Mouse (Mus musculus): ENCODE measurements around the gene Adcyap1r1. TPM values are rescaled to one million over a fixed set of nuclear protein-coding genes. Genes with fewer than 3 reads are reported as not detected.

Gene Adcyap1r1
- 39.6 and 42.8 TPM in 2 replicates for polyA plus RNA-seq (2012; rRNA removed)

GRCm38 (mm10) chr6:55451771-55452371 is at the start of gene Adcyap1r1:
Gene Adcyap1r1 (plus strand): TSS chr6:55451978.

Other genes with a start within 250 kb of the Adcyap1r1 start
- gene Mindy4, start 248.6 kb upstream of the Adcyap1r1 start, polyA plus RNA-seq (2012; rRNA removed), result 12.2 and 12.8 TPM in 2 replicates
- 18.1 and 28.2 TPM in 2 replicates for gene Aqp1, start 115.5 kb upstream of the Adcyap1r1 start, polyA plus RNA-seq (2012; rRNA removed)
- 0.02 TPM in 1 of 2 replicates, not detected in the other for gene Ghrhr, start 75.7 kb upstream of the Adcyap1r1 start, polyA plus RNA-seq (2012; rRNA removed)
- 107 and 239 TPM in 2 replicates for gene Neurod6, start 229.3 kb downstream of the Adcyap1r1 start, polyA plus RNA-seq (2012; rRNA removed)